Mouse (Mus musculus) retina, adult 2 months (tissue): ENCODE results near the gene Fancc.
"Not testable (repeated sequence)": the region's sequence is repeated elsewhere in the genome, so short reads cannot be mapped to it uniquely, and the experiment has no call there.

Experiments used
- DNase-seq: peaks from one replicate; pipeline ENCODE4 v3.0.0-alpha.2; 2012; ENCODE audit warnings: low read depth, low spot score

Fancc gene

DNA sequence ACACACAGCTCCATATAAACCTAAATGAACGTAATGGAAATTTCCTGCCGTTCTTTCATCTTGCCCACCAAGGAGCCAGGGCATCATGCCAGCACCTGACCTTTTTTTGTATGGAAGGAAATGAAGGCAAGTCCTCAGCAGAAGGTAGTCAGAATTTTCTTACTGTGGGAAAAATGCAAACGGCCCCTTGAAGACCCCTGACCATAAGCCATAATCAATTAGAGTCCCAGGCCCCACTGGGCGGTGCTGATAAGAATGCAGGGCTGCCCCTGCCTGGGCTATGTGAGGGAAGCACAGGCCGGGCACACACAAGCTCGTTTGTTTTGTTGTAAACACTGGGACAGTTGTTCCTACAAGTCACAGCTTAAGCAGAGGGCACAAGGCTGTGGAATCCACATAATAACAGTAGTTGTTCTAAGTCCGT is 179.4 kb downstream of the Fancc start:
- DNase-seq = no peak

- DNase-seq = no peak
These were observed 180.7 kb downstream of the Fancc start for GRCm38 (mm10) chr13:63316407-63316806.

DNA sequence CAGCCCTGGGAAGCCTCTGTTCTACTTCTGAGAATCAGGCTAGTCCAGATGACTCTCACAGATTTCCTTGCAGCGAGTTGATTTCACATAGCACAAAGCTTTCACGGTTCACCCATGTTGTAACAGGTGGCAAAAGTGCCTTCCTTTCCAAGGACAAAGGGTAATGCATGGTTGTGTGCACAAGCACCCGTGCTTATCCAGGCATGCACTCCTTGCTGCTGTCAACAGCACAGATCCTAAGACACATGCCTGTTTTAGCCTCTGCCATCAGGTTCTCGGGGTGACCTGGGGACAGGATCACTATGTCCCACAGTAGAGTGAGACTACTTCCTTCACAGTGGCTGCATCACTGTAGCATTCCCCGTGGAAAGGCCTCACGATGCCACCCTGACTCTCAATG is 181.3 kb downstream of the Fancc start:
- DNase-seq = no peak

- not testable (repeated sequence) for DNase-seq
These were observed 182.0 kb downstream of the Fancc start for GRCm38 (mm10) chr13:63315111-63315510.

DNA sequence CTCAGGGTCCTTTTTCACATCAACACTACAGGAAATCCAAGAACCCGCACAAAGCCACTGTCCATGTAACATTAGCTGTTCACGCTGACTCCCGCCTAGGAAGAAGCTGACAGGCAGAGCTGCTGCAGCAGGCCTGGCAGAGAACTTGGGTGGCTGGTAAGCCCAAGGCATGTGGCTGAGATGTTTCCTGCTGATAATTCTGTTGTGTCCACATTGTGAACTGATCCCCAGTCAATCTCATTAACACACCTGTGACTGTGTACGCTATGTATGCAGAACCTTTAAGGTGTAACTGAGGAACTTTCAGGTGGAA is 182.5 kb downstream of the Fancc start:
- DNase-seq = no peak

DNA sequence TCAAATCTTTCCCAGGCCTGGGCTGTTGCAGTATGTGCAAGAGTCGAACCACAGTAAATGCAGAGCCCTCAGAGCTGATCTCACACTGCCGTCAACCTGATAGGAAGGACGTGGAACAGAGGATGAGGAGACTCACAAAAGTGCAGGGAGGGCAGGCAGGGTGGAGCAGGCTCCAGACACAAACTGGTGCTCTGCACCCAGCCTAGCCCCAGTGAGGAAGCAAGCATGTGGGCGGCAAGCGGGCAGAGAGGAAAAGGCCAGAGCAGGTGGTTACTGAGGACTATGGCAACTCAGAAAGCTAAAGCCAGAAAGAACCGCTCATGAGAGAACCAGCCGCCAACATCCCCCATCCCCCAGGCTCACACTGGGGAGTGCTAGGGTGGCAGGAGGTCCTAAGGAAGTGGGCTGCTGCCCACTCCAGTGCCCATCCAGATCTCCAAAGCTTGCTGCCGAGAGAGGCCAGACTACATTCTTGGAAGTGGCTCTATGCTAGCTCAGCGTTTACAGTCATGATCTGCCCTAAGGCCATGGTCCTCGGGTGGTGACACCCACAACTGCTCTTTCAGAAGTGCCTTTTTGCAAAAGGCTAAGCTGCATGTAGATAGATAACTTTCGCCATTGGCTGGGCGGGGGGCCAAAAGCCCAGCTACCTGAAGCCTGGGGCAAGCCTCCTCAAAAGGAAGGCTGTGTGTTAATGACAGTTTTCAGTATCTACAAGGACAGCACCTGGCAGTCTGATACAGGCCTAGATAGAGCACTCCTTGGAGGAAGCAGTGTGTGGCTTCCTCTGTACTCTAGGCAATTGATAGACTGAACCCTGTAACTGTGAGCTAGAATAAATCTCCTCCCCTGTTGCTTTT is 183.1 kb downstream of the Fancc start:
- DNase-seq = no peak

DNA sequence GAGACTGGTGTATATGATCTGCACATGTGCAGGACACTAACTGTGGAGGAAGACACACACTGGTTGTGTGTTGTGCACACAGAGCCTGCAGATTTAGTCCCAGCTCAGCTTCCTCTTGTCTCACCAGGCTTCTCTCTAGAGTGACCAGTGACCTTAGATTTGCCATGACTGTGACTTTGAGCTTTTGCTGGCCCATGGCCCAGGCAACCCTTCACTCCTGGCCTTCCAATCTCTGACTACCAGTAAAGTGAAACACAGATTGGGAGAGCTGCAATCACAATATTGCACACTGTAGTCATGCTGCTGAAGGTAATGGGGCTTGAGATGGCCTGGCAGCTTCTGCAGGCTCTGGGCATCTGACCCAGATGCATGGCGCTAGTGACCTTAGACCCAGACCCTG is 183.8 kb downstream of the Fancc start:
- DNase-seq = no peak

DNA sequence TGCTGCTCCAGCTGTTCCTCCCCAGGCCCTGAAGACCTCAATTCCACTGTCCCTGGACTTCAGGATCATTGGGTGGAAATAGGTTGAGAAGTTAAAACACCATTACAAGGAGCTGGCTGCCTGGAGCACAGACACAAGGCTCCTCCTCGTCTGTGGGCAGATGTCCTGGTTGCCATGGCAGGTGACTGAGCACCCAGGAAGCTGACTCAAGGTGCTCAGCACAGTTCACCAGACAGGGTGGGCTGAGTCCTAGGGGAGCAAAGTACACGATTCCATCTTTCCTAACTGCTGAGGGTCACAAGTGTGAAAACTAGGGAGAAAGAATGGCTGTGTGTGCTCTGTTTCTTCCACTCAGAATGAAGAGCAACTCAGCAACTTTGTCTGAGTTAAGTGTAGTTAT is 185.9 kb downstream of the Fancc start:
- DNase-seq = no peak

GRCm38 (mm10) chr13:63309563-63309962 is 187.5 kb downstream of the Fancc start:
- DNase-seq = no peak

DNA sequence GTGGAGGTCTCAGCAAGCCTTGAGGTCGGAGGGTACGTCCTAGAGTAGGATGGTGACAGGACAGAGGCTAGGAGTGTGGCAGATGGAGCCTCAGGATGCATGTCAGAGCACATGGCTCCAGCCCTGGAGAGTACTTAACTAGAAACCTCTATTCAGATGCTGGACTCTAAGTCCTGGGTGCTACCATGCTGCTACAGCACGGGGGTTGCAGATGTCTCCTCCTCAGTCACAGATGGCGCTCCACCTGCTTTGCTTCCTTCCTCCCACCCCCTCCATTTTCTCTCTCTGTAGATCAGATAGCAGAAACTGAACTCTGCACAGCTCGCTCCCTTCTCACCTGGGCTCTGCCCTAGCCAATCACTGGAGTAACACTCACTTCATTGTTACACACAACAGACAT is 190.3 kb downstream of the Fancc start:
- DNase-seq = no peak

- DNase-seq = no peak
These were observed 191.7 kb downstream of the Fancc start for GRCm38 (mm10) chr13:63305160-63306011.

- DNase-seq = no peak
These were observed 192.3 kb downstream of the Fancc start for GRCm38 (mm10) chr13:63304799-63305159.

- DNase-seq = no peak
These were observed 192.8 kb downstream of the Fancc start for GRCm38 (mm10) chr13:63304124-63304792.

- DNase-seq = no peak
These were observed 194.7 kb downstream of the Fancc start for GRCm38 (mm10) chr13:63302381-63302780.

DNA sequence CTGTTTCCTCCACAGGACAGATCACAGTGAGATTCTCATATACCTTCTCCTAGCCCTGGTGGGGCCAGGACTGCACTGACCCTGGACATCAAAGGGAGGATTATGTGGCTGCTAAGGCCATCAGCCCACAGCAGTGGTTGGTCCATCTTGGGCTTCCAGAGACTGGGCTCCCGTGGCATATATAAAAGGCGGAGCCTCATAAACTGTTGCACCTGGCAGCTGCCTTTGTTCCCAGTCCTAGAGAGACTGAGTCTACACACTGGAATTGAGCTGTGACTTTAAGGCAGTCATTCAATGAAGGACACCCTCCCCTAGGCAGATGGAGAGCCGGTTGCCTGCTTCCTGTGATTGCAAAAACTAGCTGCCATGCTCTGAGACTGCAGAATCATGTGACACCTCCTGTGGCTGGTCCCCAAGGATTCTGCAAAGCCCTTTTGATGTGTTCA is 195.3 kb downstream of the Fancc start:
- no peak for DNase-seq

- no peak for DNase-seq
These were observed 196.1 kb downstream of the Fancc start for GRCm38 (mm10) chr13:63300929-63301328.

DNA sequence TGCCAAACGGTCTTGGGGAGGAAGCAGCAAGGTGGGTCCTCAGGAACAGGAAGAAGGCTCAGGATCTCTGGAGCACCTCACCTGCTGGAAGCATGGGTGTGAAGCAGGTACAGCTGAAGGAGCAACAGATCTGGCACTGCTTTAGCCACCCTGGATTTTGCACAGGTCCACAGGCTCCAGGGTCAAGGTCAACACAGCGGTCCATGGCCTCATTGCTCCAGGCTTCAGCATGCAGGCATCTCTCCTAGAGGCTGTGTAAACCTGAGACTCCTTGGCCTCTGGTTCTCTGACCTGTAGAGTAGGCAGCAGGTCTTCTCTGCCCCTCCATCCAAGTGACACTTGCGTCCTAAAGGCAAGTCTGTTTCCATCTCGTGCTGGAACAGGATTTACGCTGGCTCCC is 198.1 kb downstream of the Fancc start:
- DNase-seq = no peak

GRCm38 (mm10) chr13:63297933-63298332 is 199.1 kb downstream of the Fancc start:
- DNase-seq = no peak

DNA sequence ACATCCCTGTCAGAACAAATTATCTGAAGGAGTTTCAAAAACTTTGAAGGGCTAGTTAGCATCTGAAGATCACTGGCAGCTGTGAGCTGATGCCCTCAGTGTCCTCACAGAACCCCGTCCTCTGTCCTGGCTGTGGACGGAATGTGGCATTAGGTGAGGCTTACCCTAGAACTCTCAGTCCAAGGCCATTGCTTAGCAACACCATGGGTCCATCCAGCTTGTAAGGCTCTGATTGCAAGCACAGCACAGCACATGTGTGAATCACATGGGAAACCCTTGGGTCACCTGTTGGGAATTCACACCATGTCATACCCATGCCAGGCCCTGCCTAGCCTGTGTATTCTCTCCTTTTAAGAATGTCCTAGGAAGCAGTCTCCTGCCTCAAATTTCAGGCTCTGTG is 200.1 kb downstream of the Fancc start:
- no peak for DNase-seq

DNA sequence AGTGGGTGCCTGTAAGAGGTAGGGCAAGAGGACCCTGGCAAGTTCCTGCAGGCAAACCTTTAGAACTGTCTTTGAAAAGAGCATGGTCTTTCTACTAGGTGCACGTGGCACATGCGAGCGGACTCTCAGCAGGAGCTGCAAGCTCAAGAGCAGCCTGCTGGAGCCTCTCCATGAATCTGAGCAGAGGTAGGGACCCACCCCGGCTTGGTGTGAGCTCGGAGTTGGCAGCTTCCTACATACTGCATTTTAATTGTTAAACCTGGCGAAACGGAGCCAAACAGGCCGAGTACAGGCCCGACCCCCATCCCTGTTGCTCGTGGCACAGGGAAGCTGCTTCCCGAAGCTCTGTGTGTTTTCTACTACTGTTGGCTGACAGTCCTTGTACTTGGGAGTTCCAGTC is 200.8 kb downstream of the Fancc start:
- no peak for DNase-seq

DNA sequence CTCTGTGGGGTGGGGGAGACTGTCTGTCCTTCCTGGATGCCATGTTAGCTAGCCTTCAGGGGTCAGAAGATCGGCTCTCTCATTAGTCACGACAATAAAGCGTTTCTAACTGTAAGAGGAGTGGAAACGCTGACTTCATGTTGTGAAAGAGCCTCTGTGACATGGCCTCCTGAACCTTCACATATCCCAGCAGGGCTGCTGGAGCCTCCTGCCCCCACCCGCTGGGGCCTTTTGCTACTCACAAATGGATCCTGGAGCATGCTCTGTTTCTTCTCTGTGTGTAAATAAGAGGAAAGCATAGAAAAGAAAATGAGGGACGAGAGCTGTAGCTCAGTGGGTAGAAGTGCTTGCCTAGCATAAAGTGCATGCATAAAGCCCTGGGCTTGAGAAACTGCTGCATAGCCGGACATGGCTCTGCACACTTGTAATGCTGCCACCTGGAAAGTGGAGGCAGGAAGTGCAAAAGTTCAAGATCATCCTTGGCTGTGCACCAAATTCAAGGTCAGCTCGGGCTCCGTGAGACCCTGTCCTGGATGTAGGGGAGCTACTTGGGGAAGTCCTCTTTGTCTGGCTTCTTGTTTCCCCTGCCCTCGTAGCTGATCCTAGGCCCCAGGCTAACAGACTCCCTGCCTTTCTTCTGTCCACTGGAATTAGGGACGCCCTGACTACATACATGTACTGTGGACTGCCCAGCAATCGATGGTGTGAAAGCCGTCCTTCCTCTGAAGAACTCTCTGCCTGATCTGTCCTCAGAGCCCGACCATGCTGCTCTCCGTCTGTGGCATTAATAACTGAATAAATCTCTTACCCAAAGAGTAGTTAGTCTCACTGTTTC is 202.5 kb downstream of the Fancc start:
- no peak for DNase-seq
